Mouse (Mus musculus) limb, embryonic 15.5 days (tissue): ENCODE data around the gene Sema3g. TPM values are rescaled to one million over a fixed set of nuclear protein-coding genes. Genes with fewer than 3 reads are reported as not detected.

Experiments used
- ATAC-seq: fragments of 200-750 bp; cut with Nextera tagmentation; 2 replicates; pipeline ENCODE4 v1.8.0; 2017; ENCODE audit warnings: low read depth, moderate TSS enrichment; ENCODE audit not compliant: insufficient number of reproducible peaks, low FRiP score, low TSS enrichment
- H3K27ac ChIP-seq: fragments of 300-500 bp; sonication (generic); 2 replicates; pipeline ENCODE4 v1.5.1; 2015; ENCODE audit warnings: moderate library complexity, mild to moderate bottlenecking, inconsistent platforms
- H3K27me3 ChIP-seq: fragments of 300-500 bp; sonication (generic); 2 replicates; pipeline ENCODE4 v1.6.1; 2015; ENCODE audit warnings: inconsistent platforms
- H3K36me3 ChIP-seq: fragments of 300-500 bp; sonication (generic); 2 replicates; pipeline ENCODE4 v1.6.1; 2015; ENCODE audit warnings: inconsistent platforms
- H3K4me1 ChIP-seq: fragments of 300-500 bp; sonication (generic); 2 replicates; pipeline ENCODE4 v1.6.1; 2015; ENCODE audit warnings: inconsistent platforms
- H3K4me2 ChIP-seq: fragments of 300-500 bp; sonication (generic); 2 replicates; pipeline ENCODE4 v1.6.1; 2015; ENCODE audit warnings: mild to moderate bottlenecking, inconsistent platforms
- H3K4me3 ChIP-seq: fragments of 300-500 bp; sonication (generic); 2 replicates; pipeline ENCODE4 v1.5.1; 2015; ENCODE audit warnings: mild to moderate bottlenecking, inconsistent platforms
- H3K9ac ChIP-seq: fragments of 300-500 bp; sonication (generic); 2 replicates; pipeline ENCODE4 v1.6.1; 2015; ENCODE audit warnings: inconsistent platforms
- H3K9me3 ChIP-seq: fragments of 300-500 bp; sonication (generic); 2 replicates; pipeline ENCODE4 v1.6.1; 2016; ENCODE audit warnings: inconsistent platforms
- WGBS: fragments of 180-500 bp; shearing (Covaris S2); methylation state at CpG from one replicate; pipeline ENCODE4 v1.1.7; 2015; 5-methylcytosine and 5-hydroxymethylcytosine counted together
- polyA plus RNA-seq: library from polyadenylated mRNA; unstranded; fragments of >200 nt; fragmentation: Nextera tagmentation; extraction: Ambion mirVana; gene quantifications from 2 replicates; pipeline ENCODE4 v1.2.1, GENCODE M21; 2015

The Sema3g gene
- polyA plus RNA-seq, 1 experiment from 2014 or later: 1.5 TPM

GRCm38 (mm10) chr14:31182786-31183290 lies 34.8 kb upstream of the Sema3g start:
- Histone ChIP-seq H3K36me3 (peaks cover 98% of the 10 kb centered on the region), H3K4me1 (no peaks in the 10 kb centered on the region), H3K4me2 (no peak overlapping the region), H3K27me3 (no peaks in the 10 kb centered on the region), H3K9ac (no peak overlapping the region), H3K9me3 (no peaks in the 10 kb centered on the region), H3K4me3 (no peak overlapping the region), H3K27ac (peak overlapping the region; percentile 38; the same call in 1 of the 2 replicates)
- WGBS: 83% methylated on average over 2 of the region's 2 CpGs
- no peak for ATAC-seq

DNA sequence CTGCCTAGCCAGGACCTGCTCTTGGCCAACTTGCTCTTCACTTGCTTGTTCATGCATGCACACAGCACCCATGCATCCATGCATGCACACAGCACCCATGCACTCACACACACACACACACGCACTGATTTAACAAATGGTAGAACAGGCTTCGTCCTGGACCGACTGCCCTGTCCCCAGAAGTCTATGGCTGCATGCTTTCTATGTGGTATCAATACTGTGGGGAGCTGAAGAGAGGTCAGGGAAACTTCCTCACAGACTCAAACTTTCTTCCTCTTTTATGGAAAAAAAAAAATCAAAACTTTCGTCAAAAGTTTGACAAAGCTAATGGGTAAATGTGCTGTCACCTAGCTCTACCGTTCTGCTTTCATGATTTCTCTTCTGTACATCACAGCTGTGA lies 34.1 kb upstream of the Sema3g start:
- Histone ChIP-seq H3K4me2 (no peak overlapping the region), H3K27ac (peak overlapping the region; percentile 38; the same call in 1 of the 2 replicates), H3K36me3 (peaks cover 100% of the 10 kb centered on the region), H3K4me1 (no peaks in the 10 kb centered on the region), H3K4me3 (no peak overlapping the region), H3K27me3 (no peaks in the 10 kb centered on the region), H3K9ac (no peak overlapping the region), H3K9me3 (no peaks in the 10 kb centered on the region)
- WGBS: 84% methylated on average over 5 of the region's 5 CpGs
- no peak for ATAC-seq

DNA sequence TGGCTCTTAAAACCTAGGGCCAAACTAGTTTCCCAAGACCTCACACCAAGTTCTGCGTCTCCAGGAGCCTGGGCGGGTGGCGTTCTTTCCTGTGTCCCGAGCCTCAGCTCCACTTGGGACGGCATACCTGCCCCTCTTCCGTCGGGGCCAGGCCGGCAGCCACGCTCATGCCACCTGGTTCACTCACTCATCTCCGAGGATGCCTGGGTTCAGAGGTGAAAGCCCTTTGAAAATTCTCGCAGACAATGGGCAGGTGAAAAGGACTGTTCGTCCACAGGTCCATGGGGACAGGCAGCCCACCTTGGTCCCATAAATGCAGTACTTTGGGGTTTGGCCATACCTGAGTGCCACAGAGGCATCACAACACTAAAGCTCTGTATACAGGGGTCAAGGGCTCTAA lies 33.5 kb upstream of the Sema3g start:
- Histone ChIP-seq H3K36me3 (peaks cover 100% of the 10 kb centered on the region), H3K9me3 (no peaks in the 10 kb centered on the region), H3K4me3 (no peak overlapping the region), H3K27me3 (no peaks in the 10 kb centered on the region), H3K4me1 (no peaks in the 10 kb centered on the region), H3K9ac (no peak overlapping the region), H3K4me2 (no peak overlapping the region), H3K27ac (peak overlapping the region; percentile 27; the same call in 1 of the 2 replicates)
- 88% methylated on average over 12 of the region's 12 CpGs for WGBS
- no peak for ATAC-seq

GRCm38 (mm10) chr14:31186656-31187055 lies 31.0 kb upstream of the Sema3g start:
- Histone ChIP-seq H3K9me3 (no peaks in the 10 kb centered on the region), H3K27ac (no peak overlapping the region; the same call in 1 of the 2 replicates), H3K36me3 (peaks cover 100% of the 10 kb centered on the region), H3K27me3 (no peaks in the 10 kb centered on the region), H3K4me2 (no peak overlapping the region), H3K9ac (no peak overlapping the region), H3K4me1 (no peaks in the 10 kb centered on the region), H3K4me3 (no peak overlapping the region)
- ATAC-seq: no peak
- 86% methylated on average over 4 of the region's 4 CpGs for WGBS

GRCm38 (mm10) chr14:31188771-31189181 lies 28.9 kb upstream of the Sema3g start:
- H3K36me3 ChIP-seq: peaks cover 100% of the 10 kb centered on the region
- H3K4me3 ChIP-seq: no peak overlapping the region
- no peaks in the 10 kb centered on the region for H3K4me1 ChIP-seq
- no peak overlapping the region for H3K4me2 ChIP-seq
- H3K9ac ChIP-seq: no peak overlapping the region
- no peaks in the 10 kb centered on the region for H3K27me3 ChIP-seq
- H3K9me3 ChIP-seq: no peaks in the 10 kb centered on the region
- WGBS: 79% methylated on average over 6 of the region's 6 CpGs
- no peak for ATAC-seq
- peak overlapping the region; percentile 22; the same call in 1 of the 2 replicates for H3K27ac ChIP-seq

DNA sequence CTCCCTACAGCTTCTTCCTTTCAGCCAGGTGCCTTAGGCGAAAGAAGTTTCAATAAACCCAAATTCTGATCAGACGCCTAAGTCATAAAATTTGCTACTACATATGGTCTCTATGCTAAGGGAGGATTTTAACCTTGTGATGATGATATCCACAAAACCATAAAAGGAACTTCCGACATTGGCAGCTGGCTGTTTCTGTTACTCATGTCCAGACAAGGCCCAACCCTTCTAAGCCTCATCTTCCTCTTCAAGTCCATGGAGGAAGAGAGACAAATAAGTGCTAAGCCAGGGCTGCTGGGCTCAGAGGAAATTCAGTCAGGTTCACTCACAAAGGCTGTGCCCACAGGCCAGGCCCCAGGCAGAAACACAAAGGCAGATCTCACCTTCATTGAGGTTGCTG lies 28.3 kb upstream of the Sema3g start:
- Histone ChIP-seq H3K9me3 (no peaks in the 10 kb centered on the region), H3K36me3 (peaks cover 99% of the 10 kb centered on the region), H3K4me2 (no peak overlapping the region), H3K4me3 (no peak overlapping the region), H3K27ac (peak overlapping the region; percentile 22; the same call in 1 of the 2 replicates), H3K9ac (no peak overlapping the region), H3K4me1 (no peaks in the 10 kb centered on the region), H3K27me3 (no peaks in the 10 kb centered on the region)
- no peak for ATAC-seq
- WGBS: 83% methylated on average over 3 of the region's 3 CpGs

DNA sequence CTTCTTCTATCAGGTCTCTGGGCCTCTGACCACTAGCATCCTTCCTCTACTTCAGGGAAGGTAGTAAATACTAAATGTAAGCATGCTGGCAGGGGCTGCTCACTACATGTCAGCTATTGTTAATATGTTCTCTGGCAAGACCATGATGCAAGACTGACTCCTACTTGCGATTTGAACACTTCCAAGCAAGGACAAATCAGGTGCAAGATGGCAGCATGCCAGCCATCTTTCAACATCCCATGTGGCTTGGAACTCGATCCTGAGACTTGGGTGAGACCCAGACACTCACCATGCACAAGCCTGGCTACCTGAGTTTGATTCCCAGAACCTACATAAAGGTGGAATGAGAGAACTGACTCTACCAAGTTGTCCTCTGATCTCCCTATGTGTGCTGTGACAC lies 25.7 kb upstream of the Sema3g start:
- Histone ChIP-seq H3K36me3 (peaks cover 95% of the 10 kb centered on the region), H3K9ac (no peak overlapping the region), H3K27me3 (no peaks in the 10 kb centered on the region), H3K9me3 (no peaks in the 10 kb centered on the region), H3K4me2 (no peak overlapping the region), H3K27ac (no peak overlapping the region), H3K4me3 (no peak overlapping the region), H3K4me1 (0 out of 2 replicates have a peak, but pooled peaks cover 6% of the 10 kb centered on the region)
- 61% methylated on average over 2 of the region's 2 CpGs for WGBS
- no peak for ATAC-seq

- no peaks in the 10 kb centered on the region for H3K9me3 ChIP-seq
- 81% methylated on average over 7 of the region's 7 CpGs for WGBS
- no peaks in the 10 kb centered on the region for H3K27me3 ChIP-seq
- H3K4me1 ChIP-seq: 0 out of 2 replicates have a peak, but pooled peaks cover 6% of the 10 kb centered on the region
- no peak overlapping the region for H3K27ac ChIP-seq
- peaks cover 86% of the 10 kb centered on the region for H3K36me3 ChIP-seq
- H3K9ac ChIP-seq: no peak overlapping the region
- no peak overlapping the region for H3K4me3 ChIP-seq
- ATAC-seq: no peak
- no peak overlapping the region for H3K4me2 ChIP-seq
These were observed 23.9 kb upstream of the Sema3g start for GRCm38 (mm10) chr14:31193791-31194190.

DNA sequence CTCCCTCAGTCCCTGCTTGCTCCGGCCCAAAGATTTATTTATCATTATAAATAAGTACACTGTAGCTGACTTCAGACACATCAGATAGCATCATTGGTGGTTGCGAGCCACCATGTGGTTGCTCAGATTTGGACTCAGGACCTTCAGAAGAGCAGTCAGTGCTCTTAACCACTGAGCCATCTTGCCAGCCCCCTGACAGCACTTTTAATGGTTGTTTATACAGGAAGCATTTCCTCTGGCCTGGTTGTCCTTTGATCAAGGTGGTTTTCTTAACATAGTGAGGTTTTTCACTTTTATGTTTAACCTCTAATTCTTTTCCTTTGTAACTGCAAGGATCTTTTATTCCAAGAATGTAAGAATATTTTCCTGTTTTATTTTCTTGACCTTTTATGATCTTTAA lies 23.2 kb upstream of the Sema3g start:
- no peak for ATAC-seq
- H3K9ac ChIP-seq: no peak overlapping the region
- H3K9me3 ChIP-seq: no peaks in the 10 kb centered on the region
- no peak overlapping the region for H3K4me3 ChIP-seq
- WGBS: 90% methylated on average over 2 of the region's 2 CpGs
- H3K4me2 ChIP-seq: no peak overlapping the region
- H3K36me3 ChIP-seq: peaks cover 86% of the 10 kb centered on the region
- no peak overlapping the region for H3K27ac ChIP-seq
- no peaks in the 10 kb centered on the region for H3K27me3 ChIP-seq
- H3K4me1 ChIP-seq: 0 out of 2 replicates have a peak, but pooled peaks cover 6% of the 10 kb centered on the region

GRCm38 (mm10) chr14:31194891-31195513 lies 22.7 kb upstream of the Sema3g start:
- no peak for ATAC-seq
- Histone ChIP-seq H3K27ac (peak overlapping the region; percentile 9), H3K9me3 (no peaks in the 10 kb centered on the region), H3K36me3 (peaks cover 86% of the 10 kb centered on the region), H3K4me2 (no peak overlapping the region), H3K9ac (no peak overlapping the region), H3K4me3 (no peak overlapping the region), H3K27me3 (no peaks in the 10 kb centered on the region), H3K4me1 (0 out of 2 replicates have a peak, but pooled peaks cover 6% of the 10 kb centered on the region)
- 67% methylated on average over 14 of the region's 14 CpGs for WGBS

DNA sequence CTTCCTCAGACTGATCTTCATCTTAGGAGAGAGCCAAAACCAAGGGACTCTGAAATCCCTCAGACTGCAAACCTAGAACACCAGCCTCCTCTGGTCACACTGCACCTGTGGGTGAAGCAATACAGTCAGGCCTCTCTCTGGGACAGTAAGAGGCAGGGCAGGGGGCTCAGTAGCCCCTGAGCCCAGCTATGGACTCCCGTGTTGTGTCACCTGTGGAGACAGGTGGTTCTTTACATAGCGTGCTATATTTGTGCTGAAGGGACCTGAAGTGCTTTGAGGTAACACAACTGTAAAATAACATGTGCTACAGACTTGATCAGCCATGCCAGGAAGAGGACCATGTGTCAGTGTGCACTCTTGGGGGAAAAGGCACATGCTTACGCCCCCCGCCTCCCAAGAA lies 22.1 kb upstream of the Sema3g start:
- H3K9me3 ChIP-seq: no peaks in the 10 kb centered on the region
- no peak overlapping the region for H3K4me2 ChIP-seq
- peak overlapping the region; percentile 9; the same call in 1 of the 2 replicates for H3K27ac ChIP-seq
- peaks cover 10% of the 10 kb centered on the region; the same call in 1 of the 2 replicates for H3K4me1 ChIP-seq
- WGBS: 88% methylated on average over 4 of the region's 4 CpGs
- no peak overlapping the region for H3K9ac ChIP-seq
- H3K27me3 ChIP-seq: no peaks in the 10 kb centered on the region
- peaks cover 86% of the 10 kb centered on the region for H3K36me3 ChIP-seq
- H3K4me3 ChIP-seq: no peak overlapping the region
- no peak for ATAC-seq

GRCm38 (mm10) chr14:31195968-31196367 lies 21.7 kb upstream of the Sema3g start:
- Histone ChIP-seq H3K4me2 (no peak overlapping the region), H3K9me3 (no peaks in the 10 kb centered on the region), H3K9ac (no peak overlapping the region), H3K27ac (no peak overlapping the region), H3K4me3 (no peak overlapping the region), H3K4me1 (peaks cover 10% of the 10 kb centered on the region; the same call in 1 of the 2 replicates), H3K27me3 (no peaks in the 10 kb centered on the region), H3K36me3 (peaks cover 86% of the 10 kb centered on the region)
- ATAC-seq: no peak
